Mouse (Mus musculus) liver, embryonic 15.5 days (tissue): ENCODE data around the gene Gna15. TPM values are rescaled to one million over a fixed set of nuclear protein-coding genes. Genes with fewer than 3 reads are reported as not detected.

Experiments used
- ATAC-seq: fragments of 200-750 bp; cut with Nextera tagmentation; 2 replicates; pipeline ENCODE4 v1.8.0; 2017; ENCODE audit warnings: moderate number of reproducible peaks, mild to moderate bottlenecking, moderate library complexity; ENCODE audit not compliant: insufficient read depth
- H3K27ac ChIP-seq: fragments of 300-500 bp; sonication (generic); replicated peaks from 2 replicates; pipeline ENCODE4 v1.5.1; 2015; ENCODE audit warnings: mild to moderate bottlenecking, inconsistent platforms
- H3K27me3 ChIP-seq: fragments of 300-500 bp; sonication (generic); 2 replicates; pipeline ENCODE4 v1.6.1; 2015; ENCODE audit warnings: mild to moderate bottlenecking, inconsistent platforms
- H3K36me3 ChIP-seq: fragments of 300-500 bp; sonication (generic); replicated peaks from 2 replicates; pipeline ENCODE4 v1.6.1; 2015; ENCODE audit warnings: moderate library complexity, mild to moderate bottlenecking, inconsistent platforms
- H3K4me1 ChIP-seq: fragments of 300-500 bp; sonication (generic); replicated peaks from 2 replicates; pipeline ENCODE4 v1.6.1; 2015; ENCODE audit warnings: inconsistent platforms
- H3K4me2 ChIP-seq: fragments of 300-500 bp; sonication (generic); 2 replicates; pipeline ENCODE4 v1.6.1; 2015; ENCODE audit warnings: moderate library complexity, mild to moderate bottlenecking, inconsistent platforms
- H3K4me3 ChIP-seq: fragments of 300-500 bp; sonication (generic); replicated peaks from 2 replicates; pipeline ENCODE4 v1.5.1; 2015; ENCODE audit warnings: mild to moderate bottlenecking, inconsistent platforms
- H3K9ac ChIP-seq: fragments of 300-500 bp; sonication (generic); 2 replicates; pipeline ENCODE4 v1.6.1; 2015; ENCODE audit warnings: moderate library complexity, mild to moderate bottlenecking, inconsistent platforms
- H3K9me3 ChIP-seq: fragments of 300-500 bp; sonication (generic); replicated peaks from 2 replicates; pipeline ENCODE4 v1.6.1; 2016; ENCODE audit warnings: inconsistent platforms
- WGBS: fragments of 180-500 bp; shearing (Covaris S2); methylation state at CpG from one replicate; pipeline ENCODE4 v1.1.7; 2015; ENCODE audit warnings: mixed read lengths; ENCODE audit not compliant: insufficient replicate concordance; 5-methylcytosine and 5-hydroxymethylcytosine counted together
- polyA plus RNA-seq: library from polyadenylated mRNA; unstranded; fragments of >200 nt; fragmentation: Nextera tagmentation; extraction: Ambion mirVana; gene quantifications from 2 replicates; pipeline ENCODE4 v1.2.1, GENCODE M21; 2015

Gna15 gene
- polyA plus RNA-seq, 1 experiment from 2014 or later, result 4.3 TPM

DNA sequence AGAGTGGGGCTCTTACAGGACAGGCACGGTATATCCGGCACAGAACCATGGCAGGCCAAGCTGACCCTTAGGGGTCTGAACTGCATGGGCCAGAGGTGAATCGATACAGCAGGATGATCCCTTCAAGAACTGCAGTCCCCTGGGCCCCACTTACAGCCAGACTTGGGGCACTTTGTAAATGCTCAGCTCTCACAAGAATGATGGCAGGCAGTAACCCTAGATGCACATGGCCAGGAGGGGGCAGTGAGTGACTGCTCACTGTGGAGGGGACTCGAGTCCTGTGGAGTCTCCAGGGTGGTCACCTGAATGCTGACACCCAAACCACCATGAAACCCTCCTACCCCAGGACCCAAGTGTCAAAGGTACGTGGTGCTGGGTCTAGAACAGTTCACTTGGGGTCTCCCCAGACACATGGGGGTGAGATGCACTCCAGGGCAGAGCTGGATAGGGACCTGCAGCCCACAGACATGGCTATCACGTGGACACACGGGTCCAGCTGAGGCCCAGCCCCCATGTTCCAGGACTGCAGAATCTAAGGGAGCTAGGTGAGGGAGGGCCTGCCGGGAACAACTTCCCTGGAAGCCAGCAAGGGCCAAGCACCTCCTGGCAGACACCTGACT, 30.3 kb downstream of the Gna15 start:
- Histone ChIP-seq H3K9ac (no peak overlapping the region), H3K9me3 (no peaks in the 10 kb centered on the region), H3K4me3 (0 out of 2 replicates have a peak overlapping the region, but pooled peaks have one; percentile 0), H3K4me1 (peaks cover 43% of the 10 kb centered on the region), H3K27me3 (no peaks in the 10 kb centered on the region), H3K4me2 (peak overlapping the region; percentile 94), H3K27ac (no peak overlapping the region), H3K36me3 (peaks cover 51% of the 10 kb centered on the region)
- WGBS, result 71% methylated on average over 8 of the region's 8 CpGs
- ATAC-seq, result no peak

DNA sequence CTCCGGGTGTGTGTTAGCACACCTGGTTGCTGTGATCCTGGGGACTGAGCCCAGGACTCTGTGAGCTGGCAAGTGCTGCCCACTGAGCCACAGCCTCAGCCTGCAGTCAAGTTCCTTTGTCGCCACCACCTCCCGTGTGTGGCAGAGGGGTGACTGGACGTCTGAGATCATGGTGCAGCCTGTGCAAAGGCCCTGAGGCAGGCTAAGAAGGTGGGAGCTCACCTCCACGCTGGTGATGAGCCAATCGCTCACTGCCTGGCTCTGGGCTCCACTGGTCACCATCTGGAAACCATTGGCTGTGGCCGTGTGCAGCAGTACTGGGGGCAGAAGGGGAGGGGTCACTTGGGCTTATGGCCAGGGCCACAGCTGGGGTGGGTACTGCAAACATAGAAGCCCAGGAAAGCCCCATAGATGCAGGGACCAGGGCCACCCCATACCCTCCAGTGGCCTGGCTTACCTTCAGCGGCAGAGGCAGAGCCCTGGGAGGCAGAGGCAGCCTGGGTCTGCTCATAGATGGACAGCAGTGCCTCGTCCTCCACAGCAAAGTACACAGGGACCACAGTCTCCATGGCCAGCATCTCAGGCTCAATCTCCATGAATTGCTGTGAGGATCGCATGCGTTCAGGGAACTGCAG, 31.3 kb downstream of the Gna15 start:
- Histone ChIP-seq H3K9ac (no peak overlapping the region), H3K4me3 (no peak overlapping the region), H3K4me2 (no peak overlapping the region), H3K27me3 (no peaks in the 10 kb centered on the region), H3K4me1 (peaks cover 33% of the 10 kb centered on the region), H3K9me3 (no peaks in the 10 kb centered on the region), H3K27ac (no peak overlapping the region), H3K36me3 (peaks cover 61% of the 10 kb centered on the region)
- 82% methylated on average over 11 of the region's 11 CpGs for WGBS
- ATAC-seq, result no peak

DNA sequence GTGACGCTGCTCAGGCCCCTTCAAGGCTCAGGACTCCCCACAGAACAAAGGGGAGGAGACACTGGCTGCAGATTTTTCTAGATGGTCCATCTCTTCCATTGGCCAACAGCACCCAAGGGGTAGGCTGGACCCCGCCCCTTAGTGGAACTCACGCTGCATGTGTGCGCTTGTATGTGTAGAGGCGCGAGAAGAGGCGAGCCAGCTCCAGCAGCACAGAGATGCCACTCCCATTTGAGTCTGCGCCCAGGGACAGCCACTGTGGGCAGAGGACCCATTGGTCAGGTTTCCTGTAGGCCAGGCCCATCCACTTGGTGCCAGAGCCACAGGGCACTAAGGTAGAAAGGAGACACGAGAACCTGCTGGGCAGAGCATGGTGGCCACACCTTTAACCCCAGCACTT, 33.0 kb downstream of the Gna15 start:
- no peak overlapping the region for H3K27ac ChIP-seq
- WGBS, result 79% methylated on average over 9 of the region's 9 CpGs

DNA sequence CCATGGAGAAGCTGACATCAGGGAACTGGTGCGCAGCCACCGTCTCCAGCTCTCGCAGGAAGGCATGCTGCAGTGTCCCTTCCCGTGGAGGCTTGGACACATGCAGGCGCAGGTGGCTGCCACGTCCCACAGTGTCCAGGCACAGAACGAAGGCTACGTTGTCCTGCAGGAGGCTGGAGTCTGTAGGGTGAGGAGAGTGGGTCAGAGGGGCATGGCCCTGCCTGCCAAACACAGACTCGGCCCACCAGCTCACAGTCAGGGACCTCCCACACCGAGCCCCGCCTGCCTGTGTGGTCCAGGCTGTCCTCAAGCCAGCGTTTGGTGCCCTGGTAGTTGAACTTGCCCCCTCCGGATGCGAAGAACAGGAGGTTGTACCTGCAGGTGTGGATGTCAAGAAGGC, 34.1 kb downstream of the Gna15 start:
- Histone ChIP-seq H3K9me3 (no peaks in the 10 kb centered on the region), H3K4me3 (no peak overlapping the region), H3K27ac (no peak overlapping the region), H3K9ac (no peak overlapping the region), H3K36me3 (peaks cover 75% of the 10 kb centered on the region), H3K27me3 (no peaks in the 10 kb centered on the region), H3K4me2 (no peak overlapping the region), H3K4me1 (peaks cover 27% of the 10 kb centered on the region)
- ATAC-seq, result no peak
- WGBS, result 75% methylated on average over 14 of the region's 14 CpGs

More for the DNA sequence above, 33.0 kb downstream of the Gna15 start:
- Histone ChIP-seq H3K4me1 (peaks cover 24% of the 10 kb centered on the region), H3K9me3 (no peaks in the 10 kb centered on the region), H3K27me3 (no peaks in the 10 kb centered on the region), H3K9ac (no peak overlapping the region), H3K4me3 (no peak overlapping the region), H3K36me3 (peaks cover 75% of the 10 kb centered on the region), H3K4me2 (no peak overlapping the region)
- no peak for ATAC-seq

DNA sequence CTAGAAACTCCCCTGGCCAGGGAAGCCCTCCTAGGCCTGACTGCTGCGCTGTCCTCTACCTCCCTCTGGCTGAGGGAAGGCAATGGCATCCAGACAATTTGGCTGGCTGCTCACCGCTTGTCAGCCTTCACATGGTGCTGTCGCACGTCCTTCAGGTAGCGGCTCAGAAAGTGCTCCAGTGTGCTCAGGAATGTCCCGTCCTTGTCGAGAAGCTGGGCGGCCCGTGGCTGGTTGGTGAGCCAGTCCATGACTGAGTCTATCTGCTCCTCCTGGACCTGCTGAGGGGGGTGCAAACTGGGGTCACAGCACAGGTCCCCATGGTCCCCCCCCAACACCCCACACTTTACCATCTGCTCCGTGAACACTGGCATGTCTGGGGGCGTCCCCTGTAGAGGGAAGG, 35.9 kb downstream of the Gna15 start:
- Histone ChIP-seq H3K27me3 (peaks cover under 1% of the 10 kb centered on the region), H3K4me3 (no peak overlapping the region), H3K4me2 (no peak overlapping the region), H3K9ac (no peak overlapping the region), H3K4me1 (0 out of 2 replicates have a peak, but pooled peaks cover 12% of the 10 kb centered on the region), H3K27ac (no peak overlapping the region), H3K36me3 (peaks cover 67% of the 10 kb centered on the region), H3K9me3 (no peaks in the 10 kb centered on the region)
- 78% methylated on average over 11 of the region's 11 CpGs for WGBS
- no peak for ATAC-seq

DNA sequence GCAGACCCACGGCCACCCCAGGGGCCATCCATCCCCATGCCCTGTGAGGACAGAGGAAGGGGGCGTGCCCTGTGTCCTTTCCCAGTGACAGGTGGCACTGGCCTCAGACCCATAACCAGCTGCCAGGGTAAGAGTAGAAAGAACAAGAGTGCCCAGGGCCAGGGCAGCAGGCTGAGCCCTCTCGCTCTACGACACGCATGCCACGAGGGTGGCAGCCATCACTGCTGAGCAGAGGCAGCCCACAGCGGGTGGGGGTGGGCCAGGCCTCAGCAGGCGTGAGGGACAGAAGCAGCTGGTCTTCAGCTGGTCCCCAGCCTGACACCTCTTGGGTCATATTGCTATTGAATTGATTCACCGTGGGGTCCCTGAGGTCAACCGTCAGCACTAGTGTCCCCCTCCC, 37.5 kb downstream of the Gna15 start:
- H3K9me3 ChIP-seq, result no peaks in the 10 kb centered on the region
- no peak for ATAC-seq
- H3K4me2 ChIP-seq, result no peak overlapping the region
- H3K9ac ChIP-seq, result no peak overlapping the region
- H3K27me3 ChIP-seq, result peaks cover 17% of the 10 kb centered on the region
- no peak overlapping the region for H3K27ac ChIP-seq
- WGBS, result 77% methylated on average over 10 of the region's 10 CpGs
- H3K4me3 ChIP-seq, result no peak overlapping the region
- H3K4me1 ChIP-seq, result peaks cover 22% of the 10 kb centered on the region
- peaks cover 52% of the 10 kb centered on the region for H3K36me3 ChIP-seq

DNA sequence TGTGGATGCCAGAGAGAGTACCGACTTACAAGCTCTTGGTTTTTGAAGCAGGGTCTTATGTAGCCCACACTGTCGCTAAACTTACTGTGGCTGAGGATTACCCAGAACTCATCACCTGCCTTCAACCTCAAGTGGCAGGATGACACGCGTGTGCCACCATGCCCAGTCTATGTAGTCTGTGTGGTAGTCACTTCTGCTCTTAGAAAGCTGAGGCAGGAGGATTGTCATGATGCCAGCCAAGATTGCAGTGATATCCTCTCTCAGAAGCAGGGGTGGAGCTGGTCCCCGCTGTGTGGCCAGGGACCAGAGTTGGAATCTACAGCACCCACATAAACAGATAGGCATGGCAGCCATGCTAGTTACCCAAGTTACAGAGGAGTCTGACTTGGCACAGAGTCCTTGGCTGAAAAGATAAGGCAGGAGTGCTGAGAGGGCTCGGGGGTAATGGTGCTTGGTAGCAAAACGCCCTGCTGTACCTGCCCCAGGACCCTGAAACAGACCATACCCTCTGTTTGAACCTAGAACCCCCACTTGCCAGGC, 38.5 kb downstream of the Gna15 start:
- 45% methylated on average over 7 of the region's 7 CpGs for WGBS

DNA sequence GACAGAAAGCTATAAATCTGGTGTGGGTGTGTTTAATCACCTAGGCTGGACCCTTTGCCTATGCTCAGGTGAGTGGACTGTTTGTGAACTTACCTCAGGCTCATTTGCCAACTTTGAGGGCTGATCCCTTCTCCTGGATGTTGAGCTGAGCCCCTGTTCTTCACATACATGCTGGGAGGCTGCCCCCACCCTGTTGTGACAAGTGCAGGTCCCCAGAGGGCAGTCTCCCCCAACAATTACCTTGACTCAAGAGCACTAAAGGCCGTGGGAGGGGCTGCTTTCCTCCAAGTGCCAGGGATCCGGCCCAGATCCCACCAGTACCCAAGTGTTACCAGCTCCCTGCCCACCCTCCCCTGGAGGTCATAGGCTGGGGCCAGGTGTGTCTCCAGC, 39.0 kb downstream of the Gna15 start:
- 14% methylated on average over 2 of the region's 2 CpGs for WGBS
- no peak overlapping the region for H3K27ac ChIP-seq
- no peak overlapping the region for H3K4me3 ChIP-seq
- ATAC-seq, result no peak; the same call in 1 of the 2 replicates
- no peaks in the 10 kb centered on the region for H3K9me3 ChIP-seq
- H3K9ac ChIP-seq, result no peak overlapping the region
- peaks cover 37% of the 10 kb centered on the region for H3K36me3 ChIP-seq
- H3K4me2 ChIP-seq, result no peak overlapping the region
- H3K27me3 ChIP-seq, result peaks cover 31% of the 10 kb centered on the region
- peaks cover 22% of the 10 kb centered on the region for H3K4me1 ChIP-seq

More for the DNA sequence above, 38.5 kb downstream of the Gna15 start:
- peaks cover 22% of the 10 kb centered on the region for H3K4me1 ChIP-seq
- no peak overlapping the region for H3K4me2 ChIP-seq
- H3K9ac ChIP-seq, result no peak overlapping the region
- peaks cover 42% of the 10 kb centered on the region for H3K36me3 ChIP-seq
- ATAC-seq, result peak; percentile 8; the same call in 1 of the 2 replicates
- no peak overlapping the region for H3K4me3 ChIP-seq
- H3K9me3 ChIP-seq, result no peaks in the 10 kb centered on the region
- H3K27me3 ChIP-seq, result peaks cover 26% of the 10 kb centered on the region
- no peak overlapping the region for H3K27ac ChIP-seq

DNA sequence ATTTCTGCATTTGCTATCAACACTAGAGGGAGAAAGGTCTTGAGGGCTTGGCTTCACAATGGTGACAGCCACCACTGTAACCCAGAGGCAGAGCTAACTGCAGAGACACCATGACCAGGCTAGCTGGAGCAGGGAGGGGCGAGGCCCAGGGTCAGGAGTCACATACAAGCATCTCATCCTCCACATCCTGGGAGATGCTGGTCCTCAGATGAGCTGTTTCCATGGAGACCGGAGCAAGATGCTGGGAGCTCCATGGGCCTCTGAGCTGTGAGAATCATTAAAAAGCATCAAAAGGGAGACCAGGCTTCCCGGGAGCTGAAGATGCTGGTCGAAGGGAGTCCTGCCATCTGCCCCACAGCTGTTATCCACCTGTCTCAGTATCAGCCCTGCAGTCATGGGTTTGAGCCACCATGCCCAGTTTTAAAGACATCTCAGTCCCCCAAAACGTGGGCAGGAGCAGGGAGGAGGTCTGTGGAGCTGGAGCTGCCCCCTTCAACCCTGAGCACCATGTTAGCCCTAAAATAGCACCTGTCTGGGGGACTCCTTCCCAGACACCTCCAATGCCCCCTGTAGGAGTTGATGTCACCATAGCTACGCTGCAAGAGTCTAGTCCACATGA, 39.5 kb downstream of the Gna15 start:
- ATAC-seq, result no peak
- peaks cover 32% of the 10 kb centered on the region for H3K36me3 ChIP-seq
- no peak overlapping the region for H3K4me2 ChIP-seq
- H3K9me3 ChIP-seq, result no peaks in the 10 kb centered on the region
- 54% methylated on average over 6 of the region's 6 CpGs for WGBS
- H3K4me3 ChIP-seq, result no peak overlapping the region
- H3K9ac ChIP-seq, result no peak overlapping the region
- peaks cover 36% of the 10 kb centered on the region for H3K27me3 ChIP-seq
- no peak overlapping the region for H3K27ac ChIP-seq
- H3K4me1 ChIP-seq, result peaks cover 22% of the 10 kb centered on the region

DNA sequence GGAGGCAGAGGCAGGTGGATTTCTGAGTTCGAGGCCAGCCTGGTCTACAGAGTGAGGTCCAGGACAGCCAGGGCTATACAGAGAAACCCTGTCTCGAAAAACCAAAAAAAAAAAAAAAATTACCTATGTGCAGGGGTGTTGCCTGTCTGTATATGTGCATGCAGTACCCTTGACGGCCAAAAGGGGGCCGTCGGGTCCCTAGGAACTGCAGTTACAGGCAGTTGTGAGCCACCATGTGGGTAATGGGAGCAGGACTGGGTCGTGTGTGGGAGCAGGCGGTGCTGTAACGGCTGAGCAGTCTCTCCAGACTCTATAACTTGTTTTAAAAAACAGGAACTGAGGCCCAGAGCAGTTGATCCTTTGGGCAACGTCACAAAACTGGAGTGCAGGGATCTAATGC, 40.0 kb downstream of the Gna15 start:
- no peak overlapping the region for H3K9ac ChIP-seq
- no peak overlapping the region for H3K4me3 ChIP-seq
- no peak overlapping the region for H3K27ac ChIP-seq
- ATAC-seq, result no peak
- 13% methylated on average over 9 of the region's 9 CpGs for WGBS
- no peaks in the 10 kb centered on the region for H3K9me3 ChIP-seq
- peaks cover 39% of the 10 kb centered on the region for H3K27me3 ChIP-seq
- H3K4me1 ChIP-seq, result peaks cover 22% of the 10 kb centered on the region
- H3K4me2 ChIP-seq, result no peak overlapping the region
- H3K36me3 ChIP-seq, result peaks cover 26% of the 10 kb centered on the region

DNA sequence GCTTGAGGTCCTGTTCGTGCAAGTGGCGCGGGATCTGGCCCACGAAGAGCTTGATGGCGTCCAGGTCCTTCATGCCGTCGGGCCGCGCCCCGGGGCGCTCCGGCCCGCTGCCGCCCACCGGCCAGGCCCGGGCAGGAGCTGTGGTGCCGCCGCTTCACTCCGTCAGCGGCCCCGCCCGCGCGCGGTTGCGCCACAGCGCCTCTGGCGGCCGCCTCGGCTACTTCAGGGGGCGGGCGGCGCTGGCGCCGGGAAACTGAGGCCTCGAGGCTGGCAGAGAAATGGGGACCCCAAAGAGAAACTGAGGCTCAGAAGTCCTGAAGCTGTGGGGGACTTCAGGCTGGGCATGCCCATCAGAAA, 41.5 kb downstream of the Gna15 start, which contains the start of gene Celf5:
TSS of gene Celf5 (minus strand) at position 177 of the 357 bp plus-strand sequence.
- H3K9ac ChIP-seq, result no peak within 1 kb of the TSS
- under 1% methylated on average over 35 of the region's 36 CpGs for WGBS
- peak; percentile 27; the same call in 1 of the 2 replicates for ATAC-seq

More for the DNA sequence above, 41.5 kb downstream of the Gna15 start, which contains the start of gene Celf5:
- Histone ChIP-seq H3K27ac (no peak within 1 kb of the TSS), H3K36me3 (peaks cover 12% of the 10 kb centered on the region), H3K27me3 (peaks cover 54% of the 10 kb centered on the region), H3K4me1 (peaks cover 26% of the 10 kb centered on the region), H3K4me3 (peak within 1 kb of the TSS; percentile 42), H3K9me3 (no peaks in the 10 kb centered on the region), H3K4me2 (peak within 1 kb of the TSS; percentile 70)
